Mouse (Mus musculus) ES-E14 (cell line): Measurements from ENCODE around the gene Sel1l. TPM values are rescaled to one million over a fixed set of nuclear protein-coding genes. Genes with fewer than 3 reads are reported as not detected.

Experiments
- DNase-seq: peaks from one replicate; pipeline ENCODE4 v3.0.0-alpha.2; 2013; ENCODE audit warnings: low read depth, low spot score
- H3K27ac ChIP-seq: 2 replicates; pipeline ENCODE4 v1.5.1; 2012; ENCODE audit warnings: low read depth, mild to moderate bottlenecking, low read length, moderate library complexity, mixed read lengths; ENCODE audit not compliant: poor library complexity, insufficient read depth, severe bottlenecking
- H3K36me3 ChIP-seq: 2 replicates; pipeline ENCODE4 v1.6.1; 2012; ENCODE audit warnings: mild to moderate bottlenecking, low read length, moderate library complexity, mixed read lengths; ENCODE audit not compliant: control insufficient read depth, poor library complexity, insufficient read depth, severe bottlenecking
- H3K4me1 ChIP-seq, 2 experiments: fragments of 150-350 bp in 1 of 2; sonication (generic) in 1 of 2; 2 replicates each; pipeline ENCODE4 v1.6.1; 2012; ENCODE audit warnings: low read length in 2 of 2, mild to moderate bottlenecking in 1 of 2, mixed read lengths in 1 of 2; ENCODE audit not compliant: control insufficient read depth in 2 of 2, insufficient read depth in 2 of 2, poor library complexity in 1 of 2
- H3K4me3 ChIP-seq, 2 experiments: fragments of 150-350 bp in 1 of 2; sonication (generic) in 1 of 2; 2 replicates each; pipeline ENCODE4 v1.5.1; 2012; ENCODE audit warnings: low read length in 2 of 2, low read depth in 1 of 2, mild to moderate bottlenecking in 1 of 2, mixed read lengths in 1 of 2; ENCODE audit not compliant: insufficient read depth in 1 of 2, poor library complexity in 1 of 2, severe bottlenecking in 1 of 2
- H3K9ac ChIP-seq: 2 replicates; pipeline ENCODE4 v1.6.1; 2012; ENCODE audit warnings: low read depth, mild to moderate bottlenecking, low read length, mixed read lengths; ENCODE audit not compliant: poor library complexity, insufficient read depth, severe bottlenecking
- H3K9me3 ChIP-seq: fragments of 150-350 bp; sonication (generic); 2 replicates; pipeline ENCODE4 v1.6.1; 2012; ENCODE audit warnings: low read depth, mild to moderate bottlenecking, low read length; ENCODE audit not compliant: control insufficient read depth, insufficient read depth
- CHD2 ChIP-seq: IDR thresholded peaks from 2 replicates; pipeline ENCODE4 v1.6.1; 2014; ENCODE audit warnings: mild to moderate bottlenecking, low read depth, low read length, inconsistent platforms
- HCFC1 ChIP-seq: IDR thresholded peaks from 2 replicates; pipeline ENCODE4 v1.6.1; 2012; ENCODE audit warnings: low read length, inconsistent platforms, borderline replicate concordance; ENCODE audit not compliant: insufficient read depth
- MAFK ChIP-seq: IDR thresholded peaks from 2 replicates; pipeline ENCODE4 v1.6.1; 2014; ENCODE audit warnings: mild to moderate bottlenecking, low read depth, low read length, inconsistent platforms; ENCODE audit not compliant: insufficient read depth
- ZC3H11A ChIP-seq: IDR thresholded peaks from 2 replicates; pipeline ENCODE4 v1.6.1; 2012; ENCODE audit warnings: low read depth, mild to moderate bottlenecking, inconsistent platforms, low read length, borderline replicate concordance
- ZNF384 ChIP-seq: IDR thresholded peaks from 2 replicates; pipeline ENCODE4 v1.6.1; 2012; ENCODE audit warnings: low read depth, low read length, inconsistent platforms
- in situ Hi-C, 2 experiments: fragments of 600-800 bp; cut with MboI; formaldehyde crosslinking; loops; one replicate each; pipeline ENCODE4 v1.15.1; 2025; ENCODE audit warnings: low sequenced_read_pairs in 2 of 2, inconsistent platforms in 1 of 2; ENCODE audit not compliant: unreplicated experiment in 2 of 2
- total RNA-seq: library from RNA; depleted of rRNA; stranded (reverse); fragments of 300-350 nt; gene quantifications from 2 replicates; pipeline ENCODE4 v1.2.3, GENCODE M21; 2012

The Sel1l gene
- total RNA-seq, 1 experiment = 64.6 TPM

- Histone ChIP-seq H3K36me3 (no peaks in the 10 kb centered on the region), H3K27ac (no peak overlapping the region), H3K9ac (no peak overlapping the region), H3K4me3 (no peak overlapping the region), H3K4me1 (no peaks in the 10 kb centered on the region), H3K9me3 (no peaks in the 10 kb centered on the region)
- no peak for DNase-seq
- in situ Hi-C loops = no loop called here
- TF ChIP-seq MAFK (no peak), ZNF384 (no peak), ZC3H11A (no peak), CHD2 (no peak), HCFC1 (no peak)
Measured at GRCm38 (mm10) chr12:91803207-91803932, 45.6 kb downstream of the Sel1l start.

GRCm38 (mm10) chr12:91802586-91803206, 46.3 kb downstream of the Sel1l start:
- Histone ChIP-seq H3K4me1 (no peaks in the 10 kb centered on the region), H3K4me3 (no peak overlapping the region)
- in situ Hi-C loops = no loop called here

GRCm38 (mm10) chr12:91800861-91801385, 48.0 kb downstream of the Sel1l start:
- Histone ChIP-seq H3K9ac (no peak overlapping the region), H3K4me3 (no peak overlapping the region), H3K27ac (no peak overlapping the region), H3K4me1 (no peaks in the 10 kb centered on the region), H3K36me3 (no peaks in the 10 kb centered on the region), H3K9me3 (no peaks in the 10 kb centered on the region)
- DNase-seq = no peak
- TF ChIP-seq CHD2 (no peak), ZNF384 (no peak), MAFK (no peak), HCFC1 (no peak), ZC3H11A (no peak)
- in situ Hi-C loops = no loop called here

More at GRCm38 (mm10) chr12:91802586-91803206, 46.3 kb downstream of the Sel1l start:
- DNase-seq = no peak
- H3K27ac ChIP-seq = no peak overlapping the region
- no peak for TF ChIP-seq CHD2
- no peak for TF ChIP-seq ZC3H11A
- no peak for TF ChIP-seq MAFK
- no peak for TF ChIP-seq ZNF384
- no peak for TF ChIP-seq HCFC1
- no peaks in the 10 kb centered on the region for H3K9me3 ChIP-seq
- no peak overlapping the region for H3K9ac ChIP-seq
- H3K36me3 ChIP-seq = no peaks in the 10 kb centered on the region

- in situ Hi-C loops = loop anchor here (25.0 kb wide), 2 partner anchors 163 to 388 kb away; no protein-coding TSS in a partner anchor
- Histone ChIP-seq H3K4me3 (no peak overlapping the region), H3K27ac (no peak overlapping the region), H3K9ac (no peak overlapping the region), H3K9me3 (no peaks in the 10 kb centered on the region), H3K4me1 (no peaks in the 10 kb centered on the region), H3K36me3 (no peaks in the 10 kb centered on the region)
- DNase-seq = no peak
- TF ChIP-seq MAFK (no peak), ZC3H11A (no peak), ZNF384 (no peak), CHD2 (no peak), HCFC1 (no peak)
Measured at GRCm38 (mm10) chr12:91799821-91800335, 49.1 kb downstream of the Sel1l start.
